Mouse (Mus musculus) erythroblast, embryonic 14.5 days (primary cell): ENCODE measurements around the gene Tbca.

Source experiments
- GATA1 ChIP-seq: IDR thresholded peaks from 2 replicates; pipeline ENCODE4 v1.6.1; 2012; ENCODE audit warnings: low read length, inconsistent platforms, mixed read lengths
- TAL1 ChIP-seq: IDR thresholded peaks from 3 replicates; pipeline ENCODE4 v1.6.1; 2012; ENCODE audit warnings: low read length, inconsistent platforms, mixed read lengths

DNA sequence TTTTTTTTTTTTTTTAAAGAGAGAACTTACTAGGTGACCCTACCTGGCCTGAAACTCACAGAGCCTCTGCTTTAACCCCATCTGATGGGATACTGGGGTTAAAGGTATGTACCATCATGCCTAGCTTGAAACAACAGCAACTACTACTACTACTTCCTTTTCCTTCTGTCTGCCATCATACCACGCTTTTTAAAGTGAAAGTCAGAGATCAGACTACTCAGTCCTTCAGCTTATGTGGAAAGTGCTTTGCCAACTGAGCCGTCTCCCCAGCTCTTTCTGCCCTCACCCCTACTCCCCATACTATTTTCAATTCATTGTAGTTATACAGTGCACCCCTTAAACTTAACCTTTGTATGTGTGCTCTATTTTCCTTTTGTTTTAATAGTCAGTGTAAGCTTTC lies 38.3 kb downstream of the Tbca start:
- no peak for TF ChIP-seq GATA1
- no peak for TF ChIP-seq TAL1
